Mouse (Mus musculus): Measurements from ENCODE around the gene Rbbp8nl.

Rbbp8nl gene

DNA sequence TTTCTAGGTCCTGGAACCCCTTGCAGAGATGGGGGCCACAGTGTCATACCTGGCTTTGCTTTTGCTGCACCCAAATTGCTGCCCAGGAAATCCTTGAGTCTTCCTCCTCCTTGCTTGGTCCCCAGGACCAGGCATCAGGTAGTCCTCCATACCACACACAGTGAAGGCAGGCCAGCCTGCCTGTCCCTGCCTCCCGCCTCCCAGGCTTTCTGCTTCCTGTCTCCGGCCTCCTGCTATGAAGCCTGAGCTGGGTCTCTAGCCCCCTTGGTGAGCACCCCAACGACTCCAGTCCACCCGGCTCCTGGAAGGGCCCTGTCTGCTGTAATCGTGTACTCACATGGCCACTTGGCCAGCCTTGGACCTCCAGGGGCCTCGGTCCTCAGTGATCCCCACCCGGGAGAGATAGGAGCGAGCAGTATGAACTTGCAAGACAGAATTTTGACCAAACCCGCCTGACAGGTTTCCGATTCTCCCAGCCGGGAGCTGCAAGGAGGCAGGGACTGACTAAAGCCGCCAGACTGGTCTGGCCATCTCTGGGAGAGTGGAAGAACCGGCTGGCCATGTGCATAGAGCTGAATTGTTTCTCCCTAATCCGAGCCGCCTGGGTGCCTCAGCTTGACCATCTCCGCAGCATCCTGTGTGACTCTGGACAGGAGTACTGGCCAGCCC, at the start of gene Rbbp8nl:
Gene Rbbp8nl (minus strand): TSS at position 440 of the 669 bp plus-strand sequence.
- no peak for DNase-seq (ENCODE audit: low read depth)

DNA sequence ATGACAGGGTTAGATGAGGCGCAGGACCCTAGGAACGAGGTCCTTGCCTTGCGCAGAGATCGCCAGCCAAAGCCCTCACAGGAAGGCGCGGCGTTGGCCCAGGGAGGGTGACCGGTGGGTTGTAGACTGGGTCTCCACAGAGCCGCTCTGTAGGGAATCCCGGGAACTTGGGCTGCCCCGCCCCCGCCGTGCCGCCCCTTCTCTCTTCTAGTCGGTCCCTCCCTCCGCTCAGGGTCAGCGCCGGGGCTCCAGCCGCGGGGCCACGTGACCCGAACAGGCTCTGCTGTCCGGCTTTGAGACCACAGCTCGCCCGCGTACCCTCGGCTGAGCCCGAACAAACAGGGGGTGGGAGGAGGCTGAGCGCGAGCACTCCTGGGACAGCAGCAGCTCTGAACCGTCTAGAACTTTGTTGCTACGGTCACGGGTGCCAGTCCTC, 44.9 kb upstream of the Rbbp8nl start, which contains the start of gene Gata5:
Gene Gata5 (minus strand): TSS at position 149 of the 436 bp plus-strand sequence.
- DNase-seq (ENCODE audit: low read depth): no peak

DNA sequence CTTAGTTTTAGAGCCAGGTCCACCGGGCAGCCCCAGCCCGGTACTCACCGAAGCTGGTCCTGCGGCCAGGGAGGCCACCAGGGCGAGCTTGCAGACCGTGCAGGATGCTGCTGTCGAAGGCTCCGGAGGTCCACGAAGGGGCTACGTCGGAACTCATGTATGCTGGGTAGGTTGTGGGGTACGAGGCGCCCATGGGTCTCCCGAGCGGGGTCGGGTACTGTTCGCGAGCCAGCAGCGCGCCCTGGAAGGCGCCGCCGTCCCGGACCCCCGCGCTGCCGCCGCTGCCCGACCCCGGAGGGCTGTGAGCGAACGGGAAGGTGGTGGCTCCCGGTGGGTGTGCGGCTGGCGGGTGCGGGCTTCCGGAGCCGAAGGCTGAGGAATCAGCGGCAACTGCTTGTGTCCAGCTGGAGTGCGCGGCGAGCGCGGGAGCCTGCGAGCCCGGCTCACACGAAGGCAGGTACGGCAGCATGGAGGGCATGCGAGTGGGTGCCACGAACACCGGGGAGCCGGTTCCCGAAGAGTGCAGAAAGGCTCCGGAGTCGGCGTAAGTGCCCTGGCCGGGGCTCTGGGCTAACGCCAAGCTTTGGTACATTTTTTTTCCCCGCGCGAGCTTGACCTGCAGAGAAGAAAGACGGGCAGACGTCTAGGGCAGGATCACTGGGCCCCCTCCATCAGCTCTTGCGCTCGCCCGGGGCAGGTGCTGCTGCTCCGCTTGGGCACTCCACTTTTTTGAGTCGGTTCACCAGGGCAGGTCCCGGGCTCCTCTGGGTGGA, 44.3 kb upstream of the Rbbp8nl start:
- no peak for DNase-seq (ENCODE audit: low read depth)

DNA sequence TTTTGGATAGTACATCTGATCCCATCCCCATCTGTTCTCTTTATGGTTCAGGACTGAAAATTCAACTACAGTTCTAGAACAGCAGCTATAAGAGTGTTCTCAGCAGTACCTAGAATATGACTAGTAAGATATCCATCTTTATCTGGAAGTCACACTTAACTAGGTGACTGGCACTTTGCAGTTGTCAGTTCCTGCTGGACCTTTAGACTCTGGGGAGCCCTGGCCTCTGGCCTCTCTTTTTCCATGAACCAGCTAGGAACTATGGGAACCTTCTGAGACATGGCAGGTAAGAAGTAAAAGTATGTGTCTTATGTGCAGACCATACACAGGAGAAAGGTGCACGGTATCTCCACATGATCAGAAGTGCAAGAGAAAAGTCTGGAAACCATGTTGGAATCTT, 39.8 kb upstream of the Rbbp8nl start:
- DNase-seq (ENCODE audit: low read depth): no peak

DNA sequence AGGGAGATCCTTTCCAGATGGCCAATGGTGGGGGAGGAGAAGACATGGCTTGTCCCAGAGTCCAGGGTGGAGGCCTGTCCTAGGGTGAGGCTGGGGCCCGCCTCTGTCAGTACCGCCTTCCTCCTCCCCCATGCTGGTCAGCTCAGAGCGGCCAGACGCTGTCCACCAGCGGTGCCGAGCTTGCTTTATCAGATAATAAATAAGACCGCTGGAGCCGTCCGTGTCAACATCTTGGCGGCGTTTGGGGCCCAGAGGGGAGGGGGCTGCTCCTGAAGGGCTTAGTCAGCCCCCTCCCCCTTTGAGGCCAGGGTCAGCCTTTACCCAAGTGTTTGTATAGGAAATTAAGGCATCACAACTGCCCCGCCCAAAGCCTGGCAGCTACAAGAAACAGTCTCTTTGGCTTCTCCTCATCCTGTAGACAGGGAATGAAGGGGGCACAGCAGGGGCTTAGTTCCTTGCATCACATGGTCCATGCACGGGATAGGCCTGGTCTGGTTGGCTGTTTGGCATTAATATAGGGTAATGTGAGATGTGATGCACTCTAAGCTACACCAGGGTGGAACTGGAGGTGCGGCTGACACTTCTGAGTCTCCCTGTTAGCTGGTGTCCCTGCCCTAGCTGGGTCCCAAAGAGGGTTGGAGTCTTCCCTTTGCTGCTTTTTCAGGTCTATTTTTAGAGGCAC, 33.1 kb upstream of the Rbbp8nl start:
- no peak for DNase-seq (ENCODE audit: low read depth)

DNA sequence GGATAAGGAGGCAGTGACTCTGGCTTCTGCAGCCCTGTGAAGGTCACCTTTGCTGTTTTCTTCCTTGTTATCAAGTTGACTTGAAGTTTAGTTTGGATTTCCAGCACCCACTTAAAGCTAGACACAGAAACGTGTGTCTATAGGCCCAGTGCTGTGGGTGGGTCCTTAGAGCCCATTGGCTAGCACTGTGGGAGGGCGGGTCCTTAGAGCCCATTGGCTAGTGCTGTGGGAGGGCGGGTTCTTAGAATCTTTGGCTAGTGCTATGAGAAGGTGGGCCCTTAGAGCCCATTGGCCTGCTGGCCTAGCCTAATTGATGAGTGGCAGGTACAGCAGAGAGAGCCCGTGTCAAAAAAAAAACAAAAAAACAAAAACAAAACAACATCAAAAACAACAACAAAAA, 30.5 kb upstream of the Rbbp8nl start:
- no peak for DNase-seq (ENCODE audit: low read depth)

DNA sequence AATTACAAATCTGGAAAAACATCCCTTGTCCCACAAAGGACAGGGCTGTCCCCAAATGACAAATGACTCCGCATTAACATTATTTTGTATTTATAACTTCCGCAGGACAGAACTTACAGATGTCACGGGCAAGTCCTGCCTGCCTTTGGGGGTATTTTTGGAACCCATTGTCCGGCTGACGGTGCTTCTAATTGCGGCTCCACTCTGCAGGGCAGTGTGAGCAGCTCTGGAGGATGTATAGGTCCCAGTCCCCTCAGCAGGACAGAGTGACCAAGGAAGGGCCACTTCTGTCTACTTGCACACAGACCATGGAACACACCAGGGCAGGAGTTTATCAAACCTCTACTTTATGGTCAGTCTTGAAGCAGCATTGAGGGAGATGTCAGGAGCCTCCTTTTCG, 27.9 kb upstream of the Rbbp8nl start:
- DNase-seq (ENCODE audit: low read depth): no peak

DNA sequence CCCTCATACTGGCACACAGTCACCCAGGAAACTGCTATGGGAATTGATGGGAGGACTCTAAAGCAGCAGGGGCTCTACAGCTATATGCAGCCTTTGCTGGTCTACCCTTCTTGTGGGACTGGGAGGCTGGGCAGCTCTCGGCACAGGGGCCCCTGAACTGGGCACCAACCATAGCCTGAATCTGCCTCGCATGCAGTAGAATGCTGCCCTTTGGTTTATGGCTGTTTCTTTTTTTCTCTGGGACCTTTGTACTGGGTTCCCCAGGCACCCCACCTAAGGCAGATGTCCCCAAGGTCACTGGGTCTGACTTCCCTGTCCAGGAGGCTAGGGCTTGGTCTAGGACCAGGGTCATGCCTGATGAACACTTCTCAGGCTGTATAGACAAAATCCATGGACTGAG, 24.6 kb upstream of the Rbbp8nl start:
- DNase-seq (ENCODE audit: low read depth): no peak

DNA sequence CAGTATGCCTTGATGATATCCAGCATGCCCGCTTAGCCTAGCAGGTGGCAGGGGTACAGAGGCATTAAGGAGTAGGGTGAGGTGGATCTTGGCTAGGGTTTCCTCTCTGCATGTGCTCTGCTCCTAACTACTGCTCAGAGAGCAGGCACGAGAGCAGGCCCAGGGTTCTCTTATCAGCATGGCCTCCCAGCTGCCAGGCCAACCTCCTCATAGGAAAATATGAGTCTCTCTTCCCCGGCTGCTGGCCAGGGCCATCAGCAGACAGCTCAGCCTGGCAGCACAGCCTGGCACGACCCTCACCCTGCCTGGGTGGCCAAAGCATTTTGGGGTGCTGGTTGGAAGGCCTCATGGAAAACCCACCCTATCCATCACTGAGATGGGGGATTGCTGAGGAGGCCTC, 21.5 kb upstream of the Rbbp8nl start:
- DNase-seq (ENCODE audit: low read depth): no peak

DNA sequence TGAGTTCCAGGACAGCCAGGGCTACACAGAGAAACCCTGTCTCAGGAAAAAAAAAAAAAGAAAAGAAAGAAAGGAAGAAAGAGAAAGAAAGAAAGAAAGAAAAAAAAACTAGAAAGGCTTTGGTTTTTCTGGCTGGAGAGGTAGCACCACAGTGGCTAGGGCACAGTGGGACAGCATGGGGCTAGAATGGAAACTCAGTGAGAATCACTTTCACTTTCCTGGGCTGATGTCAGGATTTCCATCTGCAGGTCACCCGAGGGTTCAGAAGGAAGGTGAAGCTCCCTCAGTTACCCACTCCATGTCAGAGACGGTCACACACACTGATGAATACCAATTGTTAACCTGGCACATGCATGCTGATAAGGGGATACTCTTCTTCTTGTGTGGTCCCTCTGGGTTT, 18.0 kb upstream of the Rbbp8nl start:
- no peak for DNase-seq (ENCODE audit: low read depth)

DNA sequence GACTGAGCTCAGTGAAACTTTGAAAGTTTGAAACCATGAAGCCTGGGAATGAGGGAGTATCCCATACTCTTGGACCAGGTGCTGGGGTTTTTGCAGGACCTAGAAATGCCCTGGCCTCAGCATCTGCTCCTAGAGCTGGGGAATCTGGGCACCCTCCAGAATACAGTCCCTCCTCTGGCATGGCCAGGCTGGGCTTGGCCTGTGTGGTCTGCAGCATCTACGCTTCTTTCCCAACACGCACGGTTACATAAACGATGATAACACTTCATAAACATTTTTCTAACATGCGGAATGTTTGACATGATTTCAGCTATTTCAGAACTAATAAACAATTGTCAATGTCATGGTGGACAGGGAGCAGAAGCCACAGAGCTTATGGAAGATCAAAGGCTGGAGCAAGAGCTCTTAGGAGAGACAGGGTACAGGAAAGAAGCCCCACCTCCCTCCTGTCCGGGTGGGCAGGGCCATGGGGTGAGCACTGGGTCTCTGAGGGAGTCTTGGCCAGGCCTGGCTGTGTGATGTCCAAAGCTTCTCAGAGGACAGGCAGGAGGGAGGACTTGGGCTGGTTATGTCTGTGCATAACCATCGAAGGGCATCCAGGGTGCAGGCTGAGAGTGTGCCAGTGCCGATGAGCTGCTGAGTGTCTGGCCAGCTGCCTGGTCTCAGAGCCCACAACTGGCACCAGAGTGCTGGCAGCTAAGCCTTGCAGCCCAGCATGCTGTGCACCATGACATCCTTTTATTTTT, 16.9 kb upstream of the Rbbp8nl start:
- DNase-seq (ENCODE audit: low read depth): no peak

DNA sequence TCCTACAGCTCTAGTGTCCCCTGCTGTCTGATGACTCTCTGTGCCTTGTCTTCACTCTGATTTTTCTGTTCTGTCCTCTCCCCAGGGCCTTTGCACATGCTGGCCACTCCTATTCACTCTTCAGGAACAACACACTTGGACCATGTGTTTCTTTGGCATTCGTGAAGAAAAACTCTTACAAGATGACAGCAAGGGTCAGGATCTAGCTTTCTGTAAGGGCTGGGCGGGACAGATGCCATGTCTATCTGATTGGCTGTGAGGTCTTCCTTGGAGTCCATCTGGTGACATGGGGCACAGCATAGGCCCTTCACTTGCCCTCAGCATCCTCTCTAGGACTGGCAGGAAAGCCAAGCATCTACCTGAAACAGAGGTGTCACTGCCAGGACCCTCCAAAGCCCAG, 16.3 kb upstream of the Rbbp8nl start:
- no peak for DNase-seq (ENCODE audit: low read depth)

DNA sequence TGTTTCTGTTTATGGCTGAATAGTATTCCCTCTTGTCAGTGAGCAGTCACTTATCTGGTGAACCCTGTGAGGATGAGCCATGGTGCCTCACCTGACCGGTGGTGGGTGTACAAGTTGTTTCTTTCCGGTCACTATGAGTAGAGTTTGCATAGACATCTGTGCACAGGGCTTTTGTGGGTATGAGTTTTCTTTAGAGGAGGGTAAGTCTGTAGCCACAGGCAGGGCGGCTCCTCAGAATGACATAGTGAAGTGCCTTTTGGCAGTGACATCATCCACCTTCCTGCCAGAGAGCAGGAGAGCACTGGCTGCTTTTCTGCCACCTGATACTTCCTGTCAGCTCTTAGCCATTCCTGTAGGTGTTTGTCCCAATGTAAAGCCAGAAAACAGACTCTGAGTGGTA, 15.8 kb upstream of the Rbbp8nl start:
- no peak for DNase-seq (ENCODE audit: low read depth)

DNA sequence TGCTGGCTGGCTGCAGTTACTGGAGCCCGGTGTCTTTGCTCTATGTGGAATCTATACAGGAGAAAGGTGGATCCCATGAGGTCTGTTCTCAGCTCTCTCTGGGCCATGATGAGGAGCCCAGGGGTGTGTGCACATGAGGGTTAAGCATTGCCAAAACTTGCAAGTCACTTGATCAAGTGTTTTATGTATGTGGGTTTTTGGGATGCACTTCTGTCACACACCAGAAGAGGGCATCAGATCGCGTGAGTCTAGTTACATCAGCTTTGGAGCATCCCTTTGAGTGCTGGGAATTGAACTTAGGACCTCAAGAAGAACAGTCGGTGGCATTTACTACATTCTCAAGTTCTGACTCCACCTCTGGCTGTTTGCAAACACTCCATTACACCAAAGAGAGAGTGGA, 14.9 kb upstream of the Rbbp8nl start:
- no peak for DNase-seq (ENCODE audit: low read depth)

DNA sequence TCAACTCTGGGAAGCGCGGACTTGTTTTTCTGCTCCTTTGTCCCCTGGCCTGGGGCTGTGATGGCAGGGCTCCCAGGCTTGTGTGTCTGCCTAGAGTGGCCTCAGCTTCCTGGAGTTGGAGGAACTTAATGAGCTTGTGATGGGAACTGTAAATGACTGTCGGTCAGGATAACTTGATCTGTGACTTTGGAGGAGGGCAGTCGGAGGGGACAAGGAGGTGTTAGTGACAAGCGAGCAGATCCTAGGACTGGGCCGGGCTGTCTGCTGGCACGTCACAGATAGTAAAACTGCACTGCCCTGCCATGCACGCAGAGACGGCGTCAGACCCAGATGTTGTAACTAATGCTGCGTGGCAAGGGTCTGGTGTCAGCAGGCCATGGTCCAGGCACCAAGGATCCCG, 13.8 kb upstream of the Rbbp8nl start:
- DNase-seq (ENCODE audit: low read depth): no peak

DNA sequence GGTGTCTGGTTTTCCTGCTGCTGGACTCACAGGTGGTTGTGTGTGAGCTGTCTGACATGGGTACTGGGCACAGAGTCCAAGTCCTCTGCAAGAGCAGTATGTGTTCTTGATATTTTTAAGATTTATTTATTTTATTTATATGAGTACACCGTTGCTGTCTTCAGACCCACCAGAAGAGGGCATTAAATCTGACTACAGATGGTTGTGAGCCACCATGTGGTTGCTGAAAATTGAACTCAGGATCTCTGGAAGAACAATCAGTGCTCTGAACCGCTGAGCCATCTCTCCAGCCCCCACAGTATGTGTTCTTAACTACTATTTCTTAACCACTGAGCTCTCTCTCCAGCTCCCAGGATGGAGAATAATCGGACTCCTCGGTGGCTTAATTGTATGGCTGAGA, 12.5 kb upstream of the Rbbp8nl start:
- DNase-seq (ENCODE audit: low read depth): no peak

DNA sequence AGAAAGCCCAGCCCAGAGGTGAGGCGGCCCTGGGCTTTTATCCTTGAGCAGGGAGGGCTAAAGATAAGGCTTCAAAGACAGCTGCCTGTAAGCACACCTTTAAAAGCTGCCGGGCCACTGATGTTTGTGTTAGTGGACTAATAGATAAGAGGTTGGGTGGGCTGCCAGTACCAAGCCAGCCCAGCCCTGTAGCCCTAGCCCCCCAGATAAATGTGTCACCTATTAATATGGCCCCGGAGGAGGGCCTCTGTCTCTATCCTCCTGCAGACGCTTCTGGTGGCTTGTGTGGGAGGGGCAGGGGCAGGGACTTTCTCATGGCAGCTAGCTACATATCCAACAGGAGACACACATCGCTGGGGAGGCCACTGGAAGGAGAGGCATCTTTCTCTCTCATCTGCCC, 11.1 kb upstream of the Rbbp8nl start:
- no peak for DNase-seq (ENCODE audit: low read depth)

DNA sequence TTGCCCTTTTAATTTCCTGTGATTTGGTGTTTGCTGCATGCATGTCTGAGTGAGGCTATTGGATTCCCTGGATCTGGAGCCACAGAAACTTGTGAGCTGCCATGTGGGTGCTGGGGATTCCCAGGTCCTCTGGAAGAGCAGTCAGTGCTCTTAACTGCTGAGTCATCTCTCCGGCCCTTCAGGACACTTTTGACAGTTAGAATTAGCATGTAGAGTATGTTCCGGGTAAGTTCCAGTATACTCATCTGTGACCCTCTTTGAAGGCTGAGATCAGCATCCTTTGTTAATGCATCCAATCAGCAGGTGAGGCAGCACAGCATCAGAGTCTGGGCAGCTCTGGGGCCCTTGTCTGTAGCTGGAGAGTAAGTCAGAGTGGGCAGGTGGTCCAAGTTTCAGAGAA, 10.6 kb upstream of the Rbbp8nl start:
- no peak for DNase-seq (ENCODE audit: low read depth)

DNA sequence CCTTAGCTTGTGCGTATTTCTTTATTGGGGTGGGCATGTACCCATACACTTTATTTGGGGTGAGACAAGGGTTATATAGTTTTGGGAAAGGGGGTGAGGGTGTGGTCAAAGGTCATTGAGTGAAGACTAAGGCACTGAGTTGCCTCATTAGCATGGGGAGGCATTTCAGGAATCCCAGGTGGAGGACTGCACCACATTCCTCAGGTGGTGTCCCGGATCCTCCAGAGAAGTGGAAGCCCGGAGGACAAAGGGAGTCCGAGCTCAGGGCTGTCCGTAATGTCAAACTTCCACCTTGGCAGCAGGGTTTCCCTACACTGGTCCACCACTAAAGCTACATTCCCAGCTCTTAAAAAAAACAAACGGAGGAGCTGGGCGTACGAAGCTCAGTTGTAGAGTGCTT, 3.2 kb upstream of the Rbbp8nl start:
- no peak for DNase-seq (ENCODE audit: low read depth)

DNA sequence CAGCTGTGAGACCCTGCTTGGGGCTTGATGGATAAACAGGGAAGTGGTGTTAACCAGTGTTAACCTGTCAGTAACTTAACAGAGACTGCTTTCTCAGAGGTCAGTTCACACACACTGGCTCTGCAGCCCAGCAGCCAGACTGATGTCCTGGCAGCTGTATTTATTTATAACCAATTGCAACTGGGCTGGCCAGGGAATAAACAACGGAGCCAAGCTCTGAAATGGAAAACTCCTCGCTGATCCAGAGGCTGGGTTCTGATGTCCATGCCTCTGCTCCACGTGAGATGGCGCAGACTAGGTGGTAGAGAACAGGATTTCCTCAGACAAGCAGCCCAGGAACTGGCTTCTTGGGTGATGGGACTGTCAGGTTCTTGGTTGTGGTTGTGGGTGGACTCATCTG, 2.3 kb upstream of the Rbbp8nl start:
- no peak for DNase-seq (ENCODE audit: low read depth)

DNA sequence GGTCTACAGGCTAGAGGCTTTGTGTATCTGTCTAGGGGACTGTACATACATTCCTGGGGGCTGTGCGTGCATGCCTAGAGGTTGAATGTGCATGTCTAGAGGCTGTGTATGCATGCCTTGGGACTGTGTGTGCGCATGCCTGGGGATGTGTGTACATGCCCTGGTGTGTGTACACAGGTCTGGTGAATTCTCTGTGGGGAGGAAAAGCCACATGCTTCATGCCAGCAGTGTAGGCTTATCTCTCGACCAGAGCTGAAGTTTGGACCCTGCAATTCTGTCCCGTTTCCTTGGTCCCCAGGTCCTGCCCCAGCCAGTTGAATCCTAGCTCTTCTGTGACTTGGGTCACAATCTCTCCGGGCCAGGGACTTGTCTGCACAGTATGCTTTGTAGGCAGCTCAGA, 1.9 kb upstream of the Rbbp8nl start:
- DNase-seq (ENCODE audit: low read depth): no peak

DNA sequence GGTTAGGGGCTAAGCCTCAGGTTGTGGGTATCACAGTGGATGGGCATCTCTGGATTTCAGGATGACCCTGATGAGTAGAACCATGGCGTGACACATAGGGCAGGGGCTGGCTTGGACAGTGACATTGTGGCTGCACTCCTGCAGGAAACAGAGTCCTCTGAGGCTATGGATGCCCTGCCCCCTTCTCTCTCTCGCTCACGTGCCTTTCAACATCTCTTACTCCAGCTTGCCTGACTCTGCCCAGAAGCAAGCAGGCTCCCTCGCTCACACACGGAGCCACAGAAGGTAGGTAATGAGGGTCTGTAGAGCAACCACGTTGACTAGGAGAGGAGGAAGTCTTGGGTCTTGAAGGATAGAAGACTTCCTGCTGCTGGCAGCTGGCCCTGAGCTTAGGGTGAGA, 824 bp upstream of the Rbbp8nl start:
- no peak for DNase-seq (ENCODE audit: low read depth)

DNA sequence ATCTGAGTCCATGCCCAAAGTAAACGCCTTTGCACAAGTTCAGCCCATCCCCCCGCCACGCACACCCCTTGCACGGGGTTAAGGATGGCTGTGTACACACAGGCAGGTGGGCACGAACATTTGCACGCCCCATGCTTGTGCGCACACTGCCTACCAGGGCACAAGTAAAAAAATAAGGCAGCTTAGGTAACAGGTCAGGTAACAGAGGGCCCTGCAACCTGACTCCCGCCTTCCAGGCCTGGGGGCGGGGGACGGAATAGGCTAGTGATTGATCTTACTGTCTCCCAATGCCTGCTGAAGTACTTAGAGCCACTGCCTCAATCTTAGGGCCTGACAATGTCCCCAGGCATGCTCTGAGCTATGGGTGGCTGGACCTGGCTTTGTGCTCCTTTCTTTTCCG, 713 bp downstream of the Rbbp8nl start:
- no peak for DNase-seq (ENCODE audit: low read depth)

Data from fibroblast of lung, adult 2 months (primary cell).